Comparison of ENCODE assay signal across 24 mouse cellular contexts in the genomic region with DNA sequence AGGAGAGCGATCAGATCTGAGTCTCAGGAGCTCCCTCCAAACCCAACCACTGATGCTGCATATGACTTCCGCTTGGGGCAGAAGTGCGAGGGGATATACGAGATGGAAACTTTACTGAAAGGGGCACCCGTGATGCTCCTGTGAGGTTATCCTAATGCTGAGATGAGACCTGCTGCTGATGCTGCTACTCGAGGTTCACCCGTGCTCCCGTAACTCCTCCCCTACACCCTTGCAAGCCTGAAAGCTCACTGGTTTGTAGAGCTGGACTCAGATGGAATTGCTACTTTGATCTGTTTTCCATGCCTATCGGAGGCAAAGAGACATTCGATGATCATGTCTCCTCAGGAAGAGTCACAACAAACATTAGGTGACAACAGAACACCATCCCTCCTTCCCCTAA. TPM values are rescaled to one million over a fixed set of nuclear protein-coding genes. Genes with fewer than 3 reads are reported as not detected.
DNase-seq lines count a peak whose midpoint lies in the region; ATAC-seq lines count a peak whose summit lies in the region.
"Had no signal": no experiment of that assay in that cellular context is flagged by ENCODE, and none has a peak within 500 bp of the region (broad histone marks: within the 10 kb centered on the region; RNA-seq: fewer than 3 reads in every experiment).

No protein-coding gene starts in this region.

- no peak overlapping the region for H3K4me3 ChIP-seq in midbrain, embryonic 11.5 days (ENCODE audit: low read depth, low read length)
- H3K4me3 ChIP-seq in midbrain, embryonic 16.5 days (ENCODE audit: low read depth, low read length), result no peak overlapping the region
- H3K4me3 ChIP-seq: embryonic facial prominence, embryonic 13.5 days; embryonic facial prominence, embryonic 15.5 days; erythroblast, embryonic 14.5 days; forebrain, embryonic 10.5 days; forebrain, embryonic 12.5 days had no signal

- peak; percentile 8 for DNase-seq in midbrain, embryonic 11.5 days (ENCODE audit: low spot score, missing footprints)
- DNase-seq in R1 (ENCODE audit: low read depth, low spot score), result peak; percentile 61
- DNase-seq: adrenal gland, adult 2 months; adrenal gland, postnatal 10 days; adrenal gland, postnatal 25 days; cerebellum, adult 11 months; cerebellum, adult 18-20 months; cerebellum, adult 8-10 months; cerebellum, adult 9-11 months; cerebellum, postnatal 14 days; cerebellum, postnatal 36 days; embryo, embryonic 11 days had no signal

- H3K27ac ChIP-seq in midbrain, embryonic 11.5 days (ENCODE audit: low read depth, low read length), result no peak overlapping the region
- no peak overlapping the region for H3K27ac ChIP-seq in midbrain, embryonic 16.5 days (ENCODE audit: low read length)
- H3K27ac ChIP-seq: embryonic facial prominence, embryonic 13.5 days; embryonic facial prominence, embryonic 15.5 days; forebrain, embryonic 10.5 days; forebrain, embryonic 12.5 days had no signal

- no peaks in the 10 kb centered on the region for H3K4me1 ChIP-seq in midbrain, embryonic 11.5 days (ENCODE audit: control insufficient read depth, insufficient read depth, low read length)
- H3K4me1 ChIP-seq in midbrain, embryonic 16.5 days (ENCODE audit: control insufficient read depth, insufficient read depth, low read length), result peaks cover 4% of the 10 kb centered on the region; the same call in 1 of the 2 replicates
- H3K4me1 ChIP-seq: embryonic facial prominence, embryonic 13.5 days; embryonic facial prominence, embryonic 15.5 days; forebrain, embryonic 10.5 days; forebrain, embryonic 12.5 days had no signal

- 89% methylated on average over 10 of the region's 10 CpGs for WGBS in midbrain, embryonic 11.5 days
- WGBS in midbrain, embryonic 16.5 days, result 93% methylated on average over 10 of the region's 10 CpGs

- no peaks in the 10 kb centered on the region for H3K27me3 ChIP-seq in midbrain, embryonic 11.5 days (ENCODE audit: control insufficient read depth, insufficient read depth, low read length)
- no peaks in the 10 kb centered on the region for H3K27me3 ChIP-seq in midbrain, embryonic 16.5 days (ENCODE audit: control insufficient read depth, insufficient read depth, low read depth, low read length)
- H3K27me3 ChIP-seq: embryonic facial prominence, embryonic 13.5 days; embryonic facial prominence, embryonic 15.5 days; forebrain, embryonic 12.5 days; Patski had no signal

- H3K9ac ChIP-seq in midbrain, embryonic 11.5 days (ENCODE audit: low read length), result no peak overlapping the region
- no peak overlapping the region for H3K9ac ChIP-seq in midbrain, embryonic 16.5 days (ENCODE audit: low read depth, low read length)
- H3K9ac ChIP-seq: embryonic facial prominence, embryonic 13.5 days; embryonic facial prominence, embryonic 15.5 days; forebrain, embryonic 12.5 days had no signal

- no peaks in the 10 kb centered on the region for H3K9me3 ChIP-seq in midbrain, embryonic 11.5 days (ENCODE audit: control insufficient read depth, low read length)
- H3K9me3 ChIP-seq in midbrain, embryonic 16.5 days (replicated peaks; ENCODE audit: control insufficient read depth, low read length, poor library complexity, severe bottlenecking), result no peaks in the 10 kb centered on the region
- H3K9me3 ChIP-seq: embryonic facial prominence, embryonic 13.5 days; embryonic facial prominence, embryonic 15.5 days; forebrain, embryonic 10.5 days; forebrain, embryonic 12.5 days had no signal

- no peak overlapping the region for H3K4me2 ChIP-seq in midbrain, embryonic 11.5 days
- H3K4me2 ChIP-seq in midbrain, embryonic 16.5 days (ENCODE audit: low read length), result no peak overlapping the region
- H3K4me2 ChIP-seq: embryonic facial prominence, embryonic 13.5 days; embryonic facial prominence, embryonic 15.5 days; forebrain, embryonic 12.5 days had no signal

- ATAC-seq in midbrain, embryonic 11.5 days (ENCODE audit: low FRiP score), result no peak
- no peak for ATAC-seq in midbrain, embryonic 16.5 days
- ATAC-seq in inflammation-experienced regulatory T-cells, adult 6 months, result no peak
- no peak for ATAC-seq in granulocyte monocyte progenitor cell, adult 5-6 weeks (replicated peaks; ENCODE audit: poor library complexity, severe bottlenecking)
- ATAC-seq: forebrain, embryonic 14.5 days; forebrain, embryonic 16.5 days; Patski had no signal

- no peaks in the 10 kb centered on the region for H3K36me3 ChIP-seq in midbrain, embryonic 11.5 days (ENCODE audit: control insufficient read depth, insufficient read depth, low read length)
- H3K36me3 ChIP-seq in midbrain, embryonic 16.5 days (ENCODE audit: control insufficient read depth, insufficient read depth, low read length), result no peaks in the 10 kb centered on the region
- H3K36me3 ChIP-seq: embryonic facial prominence, embryonic 13.5 days; embryonic facial prominence, embryonic 15.5 days; forebrain, embryonic 10.5 days; forebrain, embryonic 12.5 days; G1E had no signal

RNA-seq across cellular contexts. Expression of a gene that starts 28.7 kb away (rescaled TPM):
- polyA plus RNA-seq in midbrain, embryonic 11.5 days (2014; fragmentation: Nextera tagmentation; extraction: Ambion mirVana), result 259 and 280 TPM in 2 replicates
- 161 and 170 TPM in 2 replicates for polyA plus RNA-seq in midbrain, embryonic 16.5 days (2015; fragmentation: Nextera tagmentation; extraction: Ambion mirVana)
- polyA plus RNA-seq in inflammation-experienced regulatory T-cells, adult 6 months (2017; shearing (Covaris generic)), result 10 to 100 TPM; 24.1 to 48.2 (median 29.5) TPM
- total RNA-seq in granulocyte monocyte progenitor cell, adult 5-6 weeks (2014; fragmentation: Nextera tagmentation), result 116 and 121 TPM in 2 replicates
- total RNA-seq in granulocyte monocyte progenitor cell, adult 5-6 weeks (2017), result 155 and 171 TPM in 2 replicates

RNA-seq across cellular contexts. Expression of a gene that starts 48.1 kb away (rescaled TPM):
- polyA plus RNA-seq in midbrain, embryonic 11.5 days (2014; fragmentation: Nextera tagmentation; extraction: Ambion mirVana), result 59.9 and 64.0 TPM in 2 replicates
- polyA plus RNA-seq in midbrain, embryonic 16.5 days (2015; fragmentation: Nextera tagmentation; extraction: Ambion mirVana), result 10.6 and 12.8 TPM in 2 replicates
- polyA plus RNA-seq in inflammation-experienced regulatory T-cells, adult 6 months (2017; shearing (Covaris generic)), result 100 to 1,000 TPM in 1 of 3 experiments, 10 to 100 TPM in 2; 77.2 to 126 (median 80.3) TPM
- 46.0 and 48.5 TPM in 2 replicates for total RNA-seq in granulocyte monocyte progenitor cell, adult 5-6 weeks (2014; fragmentation: Nextera tagmentation)
- total RNA-seq in granulocyte monocyte progenitor cell, adult 5-6 weeks (2017), result 113 and 143 TPM in 2 replicates

RNA-seq across cellular contexts. Expression of a gene that starts 51.5 kb away (rescaled TPM):
- 6.7 and 6.8 TPM in 2 replicates for polyA plus RNA-seq in midbrain, embryonic 11.5 days (2014; fragmentation: Nextera tagmentation; extraction: Ambion mirVana)
- polyA plus RNA-seq in midbrain, embryonic 16.5 days (2015; fragmentation: Nextera tagmentation; extraction: Ambion mirVana), result 24.3 and 26.4 TPM in 2 replicates
- polyA plus RNA-seq in inflammation-experienced regulatory T-cells, adult 6 months (2017; shearing (Covaris generic)), result 1 to 10 TPM in 1 of 3 experiments, under 1 TPM in 1, not detected in 1; 0.39 to 1.3 TPM
- 1.3 and 2.1 TPM in 2 replicates for total RNA-seq in granulocyte monocyte progenitor cell, adult 5-6 weeks (2014; fragmentation: Nextera tagmentation)
- total RNA-seq in granulocyte monocyte progenitor cell, adult 5-6 weeks (2017), result 2.8 and 3.9 TPM in 2 replicates
- polyA plus RNA-seq: G1E had no signal
